Mouse (Mus musculus) midbrain, postnatal 0 days (tissue): ENCODE measurements around the gene Irs1. TPM values are rescaled to one million over a fixed set of nuclear protein-coding genes. Genes with fewer than 3 reads are reported as not detected.

Experiments
- ATAC-seq: fragments of 200-750 bp; cut with Nextera tagmentation; 2 replicates; pipeline ENCODE4 v1.8.0; 2017; ENCODE audit warnings: moderate number of reproducible peaks, mild to moderate bottlenecking, moderate TSS enrichment, moderate library complexity; ENCODE audit not compliant: low FRiP score
- DNase-seq: peaks from one replicate; pipeline ENCODE4 v3.0.0-alpha.2; 2015; ENCODE audit warnings: low spot score
- H3K27ac ChIP-seq: fragments of 300-500 bp; sonication (generic); 2 replicates; pipeline ENCODE4 v1.5.1; 2014; ENCODE audit warnings: low read depth, mild to moderate bottlenecking, low read length, mixed read lengths
- H3K27me3 ChIP-seq: fragments of 300-500 bp; sonication (generic); 2 replicates; pipeline ENCODE4 v1.6.1; 2014; ENCODE audit warnings: low read length, control low read depth, mixed read lengths; ENCODE audit not compliant: insufficient read depth
- H3K36me3 ChIP-seq: fragments of 300-500 bp; sonication (generic); 2 replicates; pipeline ENCODE4 v1.6.1; 2014; ENCODE audit warnings: low read length, control low read depth, mixed read lengths; ENCODE audit not compliant: insufficient read depth
- H3K4me1 ChIP-seq: fragments of 300-500 bp; sonication (generic); 2 replicates; pipeline ENCODE4 v1.6.1; 2014; ENCODE audit warnings: mild to moderate bottlenecking, control low read depth, antibody characterized with exemption, low read length, mixed read lengths; ENCODE audit not compliant: insufficient read depth
- H3K4me2 ChIP-seq: fragments of 300-500 bp; sonication (generic); 2 replicates; pipeline ENCODE4 v1.6.1; 2014; ENCODE audit warnings: low read depth, mild to moderate bottlenecking, low read length, mixed read lengths; ENCODE audit not compliant: poor library complexity, severe bottlenecking
- H3K4me3 ChIP-seq: fragments of 300-500 bp; sonication (generic); 2 replicates; pipeline ENCODE4 v1.5.1; 2014; ENCODE audit warnings: low read depth, mild to moderate bottlenecking, low read length, moderate library complexity
- H3K9ac ChIP-seq: fragments of 300-500 bp; sonication (generic); replicated peaks from 2 replicates; pipeline ENCODE4 v1.6.1; 2014; ENCODE audit warnings: mild to moderate bottlenecking, low read length, moderate library complexity, mixed read lengths; ENCODE audit not compliant: poor library complexity, severe bottlenecking
- H3K9me3 ChIP-seq: fragments of 300-500 bp; sonication (generic); 2 replicates; pipeline ENCODE4 v1.6.1; 2016; ENCODE audit warnings: low read length, control low read depth
- CTCF ChIP-seq: IDR thresholded peaks from 2 replicates; pipeline ENCODE4 v1.5.1; 2016; ENCODE audit warnings: antibody characterized with exemption, mild to moderate bottlenecking
- WGBS: fragments of 180-500 bp; shearing (Covaris S2); extraction: QIAGEN DNeasy Blood & Tissue Kit; methylation state at CpG from one replicate; pipeline ENCODE4 v1.1.7; 2014; 5-methylcytosine and 5-hydroxymethylcytosine counted together
- polyA plus RNA-seq: library from polyadenylated mRNA; unstranded; fragments of >200 nt; fragmentation: Nextera tagmentation; extraction: Ambion mirVana; gene quantifications from 2 replicates; pipeline ENCODE4 v1.2.1, GENCODE M21; 2015
- total RNA-seq: library from RNA; depleted of rRNA; stranded (reverse); fragments of >200 nt; gene quantifications from 2 replicates; pipeline ENCODE4 v1.2.3, GENCODE M21; 2014

Gene Irs1
- total and polyA plus RNA-seq, 2 experiments from 2014 or later: 5.0 to 61.2 TPM

GRCm38 (mm10) chr1:82253789-82254445, 37.3 kb downstream of the Irs1 start:
- H3K27me3 ChIP-seq: no peaks in the 10 kb centered on the region
- H3K4me2 ChIP-seq: no peak overlapping the region
- WGBS: 80% methylated on average over 9 of the region's 9 CpGs
- no peaks in the 10 kb centered on the region for H3K9me3 ChIP-seq
- H3K36me3 ChIP-seq: no peaks in the 10 kb centered on the region
- no peak for TF ChIP-seq CTCF
- DNase-seq: no peak
- ATAC-seq: no peak
- no peak overlapping the region for H3K4me3 ChIP-seq
- H3K27ac ChIP-seq: no peak overlapping the region
- H3K4me1 ChIP-seq: no peaks in the 10 kb centered on the region
- H3K9ac ChIP-seq: no peak overlapping the region

DNA sequence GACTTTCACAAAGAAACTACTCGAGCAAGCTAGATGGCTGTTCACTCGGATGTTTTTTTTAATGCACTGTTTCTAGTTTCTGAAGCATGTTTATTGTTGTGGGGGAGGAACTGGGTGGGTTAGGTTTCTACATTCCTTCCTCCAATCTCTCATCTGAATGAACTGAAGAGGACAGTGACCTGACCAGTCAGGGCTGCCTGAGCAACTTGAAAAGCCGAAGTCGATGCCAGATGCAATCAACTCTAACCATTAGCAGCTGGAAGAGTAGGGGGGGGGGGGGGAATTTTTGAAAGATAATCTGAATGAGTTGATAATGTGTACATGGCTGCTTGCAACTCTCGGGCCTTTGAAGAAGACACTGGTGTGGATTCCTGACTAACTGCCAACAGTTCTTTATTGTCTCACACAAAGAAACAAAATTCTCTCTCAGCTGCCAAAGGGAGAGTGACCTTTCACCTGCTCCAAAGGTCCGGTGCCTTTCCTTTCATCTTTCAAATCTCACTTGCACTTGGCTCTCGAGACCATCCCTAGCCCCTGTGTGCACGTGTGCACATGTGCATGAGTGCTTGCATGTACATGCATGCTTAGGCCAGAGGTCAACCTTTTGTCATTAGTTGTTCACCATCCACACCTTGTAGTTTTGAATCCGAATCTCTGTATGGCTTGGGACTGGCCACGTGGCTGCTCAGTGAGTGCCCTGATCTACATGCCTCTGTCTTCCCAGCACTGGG, 43.8 kb downstream of the Irs1 start:
- Histone ChIP-seq H3K9me3 (no peaks in the 10 kb centered on the region), H3K9ac (no peak overlapping the region), H3K4me2 (no peak overlapping the region), H3K4me1 (no peaks in the 10 kb centered on the region; the same call in 1 of the 2 replicates), H3K4me3 (no peak overlapping the region), H3K27ac (no peak overlapping the region), H3K36me3 (no peaks in the 10 kb centered on the region), H3K27me3 (no peaks in the 10 kb centered on the region)
- TF ChIP-seq CTCF: no peak
- ATAC-seq: no peak
- WGBS: 62% methylated on average over 10 of the region's 10 CpGs
- DNase-seq: peak; percentile 14

DNA sequence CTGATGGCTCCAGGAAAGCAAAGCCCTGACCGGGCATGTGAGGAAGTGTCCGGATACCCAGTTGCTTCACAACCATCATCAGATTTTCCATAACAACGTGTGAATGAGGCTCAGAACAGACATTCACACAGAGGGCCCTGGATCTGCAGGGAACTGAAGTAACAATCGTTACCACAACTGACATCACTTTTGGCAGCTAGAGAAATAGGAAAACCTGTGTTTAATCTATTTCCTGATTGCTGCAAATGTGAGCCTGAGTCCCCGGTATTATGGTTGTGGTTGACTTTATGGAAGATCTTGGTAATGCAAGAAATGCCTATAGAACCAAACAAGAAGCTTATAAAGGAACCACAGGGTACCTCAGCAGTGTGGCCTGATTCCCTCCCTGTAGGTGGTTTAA, 46.2 kb downstream of the Irs1 start:
- TF ChIP-seq CTCF: no peak
- DNase-seq (no peak), ATAC-seq (no peak)
- no peaks in the 10 kb centered on the region; the same call in 1 of the 2 replicates for H3K4me1 ChIP-seq
- H3K4me3 ChIP-seq: no peak overlapping the region
- no peak overlapping the region for H3K4me2 ChIP-seq
- no peaks in the 10 kb centered on the region for H3K27me3 ChIP-seq
- WGBS: 85% methylated on average over 5 of the region's 5 CpGs
- H3K36me3 ChIP-seq: no peaks in the 10 kb centered on the region
- H3K27ac ChIP-seq: no peak overlapping the region
- H3K9me3 ChIP-seq: no peaks in the 10 kb centered on the region
- no peak overlapping the region for H3K9ac ChIP-seq

- peak; percentile 62; the same call in 1 of the 2 replicates for ATAC-seq
Measured at GRCm38 (mm10) chr1:82243260-82243825, 47.9 kb downstream of the Irs1 start.

GRCm38 (mm10) chr1:82239409-82240201, 51.6 kb downstream of the Irs1 start:
- Histone ChIP-seq H3K27me3 (no peaks in the 10 kb centered on the region), H3K9ac (no peak overlapping the region), H3K36me3 (peaks cover 4% of the 10 kb centered on the region; the same call in 1 of the 2 replicates), H3K4me1 (no peaks in the 10 kb centered on the region), H3K9me3 (no peaks in the 10 kb centered on the region), H3K4me2 (no peak overlapping the region), H3K27ac (no peak overlapping the region), H3K4me3 (no peak overlapping the region)
- no peak for DNase-seq
- TF ChIP-seq CTCF: no peak
- 83% methylated on average over 3 of the region's 3 CpGs for WGBS
- no peak for ATAC-seq

More at GRCm38 (mm10) chr1:82243260-82243825, 47.9 kb downstream of the Irs1 start:
- H3K4me3 ChIP-seq: no peak overlapping the region
- 71% methylated on average over 6 of the region's 6 CpGs for WGBS
- H3K27ac ChIP-seq: no peak overlapping the region
- H3K36me3 ChIP-seq: no peaks in the 10 kb centered on the region
- peak; percentile 89 for DNase-seq
- H3K4me2 ChIP-seq: no peak overlapping the region
- no peak for TF ChIP-seq CTCF
- no peaks in the 10 kb centered on the region for H3K9me3 ChIP-seq
- H3K9ac ChIP-seq: no peak overlapping the region
- H3K4me1 ChIP-seq: no peaks in the 10 kb centered on the region; the same call in 1 of the 2 replicates
- no peaks in the 10 kb centered on the region for H3K27me3 ChIP-seq
